Mouse (Mus musculus): ENCODE data around the gene Tgif2. TPM values are rescaled to one million over a fixed set of nuclear protein-coding genes. Genes with fewer than 3 reads are reported as not detected.
"Not testable (repeated sequence)": the region's sequence is repeated elsewhere in the genome, so short reads cannot be mapped to it uniquely, and the experiment has no call there.

Gene Tgif2
- polyA plus RNA-seq, 1 experiment from 2014 or later, result 85.1 TPM

- Histone ChIP-seq H3K9me3 (ENCODE audit: control insufficient read depth, low read length) (no peaks in the 10 kb centered on the region), H3K9ac (ENCODE audit: low read length) (no peak overlapping the region), H3K4me3 (ENCODE audit: low read depth, low read length) (no peak overlapping the region), H3K4me1 (ENCODE audit: control insufficient read depth, insufficient read depth, low read length) (no peaks in the 10 kb centered on the region), H3K36me3 (ENCODE audit: control insufficient read depth, insufficient read depth, low read length) (peaks cover 6% of the 10 kb centered on the region), H3K4me2 (ENCODE audit: low read depth) (no peak overlapping the region), H3K27me3 (ENCODE audit: control insufficient read depth, insufficient read depth, low read length) (no peaks in the 10 kb centered on the region), H3K27ac (ENCODE audit: low read depth, low read length) (no peak overlapping the region)
- WGBS, result 66% methylated on average over 9 of the region's 9 CpGs
- ATAC-seq (ENCODE audit: insufficient read depth, low FRiP score, low TSS enrichment) (no peak), DNase-seq (ENCODE audit: low spot score) (no peak)
These were observed 37.9 kb downstream of the Tgif2 start for GRCm38 (mm10) chr2:156877726-156878125.

GRCm38 (mm10) chr2:156879541-156879940 lies 39.7 kb downstream of the Tgif2 start:
- H3K4me1 ChIP-seq (ENCODE audit: control insufficient read depth, insufficient read depth, low read length), result no peaks in the 10 kb centered on the region
- H3K4me3 ChIP-seq (ENCODE audit: low read depth, low read length), result no peak overlapping the region
- ATAC-seq (ENCODE audit: insufficient read depth, low FRiP score, low TSS enrichment), result no peak
- DNase-seq (ENCODE audit: low spot score), result no peak
- no peak overlapping the region for H3K4me2 ChIP-seq (ENCODE audit: low read depth)
- peaks cover under 1% of the 10 kb centered on the region; the same call in 1 of the 2 replicates for H3K36me3 ChIP-seq (ENCODE audit: control insufficient read depth, insufficient read depth, low read length)
- no peak overlapping the region for H3K27ac ChIP-seq (ENCODE audit: low read depth, low read length)
- no peaks in the 10 kb centered on the region for H3K27me3 ChIP-seq (ENCODE audit: control insufficient read depth, insufficient read depth, low read length)
- WGBS, result 88% methylated on average over 3 of the region's 3 CpGs
- H3K9me3 ChIP-seq (ENCODE audit: control insufficient read depth, low read length), result no peaks in the 10 kb centered on the region
- no peak overlapping the region for H3K9ac ChIP-seq (ENCODE audit: low read length)

- 44% methylated on average over 10 of the region's 10 CpGs for WGBS
- DNase-seq (ENCODE audit: low spot score) (no peak), ATAC-seq (ENCODE audit: insufficient read depth, low FRiP score, low TSS enrichment) (no peak)
- Histone ChIP-seq H3K4me1 (ENCODE audit: control insufficient read depth, insufficient read depth, low read length) (no peaks in the 10 kb centered on the region), H3K4me2 (ENCODE audit: low read depth) (no peak overlapping the region), H3K27ac (ENCODE audit: low read depth, low read length) (no peak overlapping the region), H3K9ac (ENCODE audit: low read length) (no peak overlapping the region), H3K36me3 (ENCODE audit: control insufficient read depth, insufficient read depth, low read length) (no peaks in the 10 kb centered on the region), H3K4me3 (ENCODE audit: low read depth, low read length) (no peak overlapping the region), H3K9me3 (ENCODE audit: control insufficient read depth, low read length) (no peaks in the 10 kb centered on the region), H3K27me3 (ENCODE audit: control insufficient read depth, insufficient read depth, low read length) (no peaks in the 10 kb centered on the region)
These were observed 42.7 kb downstream of the Tgif2 start for GRCm38 (mm10) chr2:156882431-156883001.

GRCm38 (mm10) chr2:156884396-156885211 lies 44.8 kb downstream of the Tgif2 start:
- no peak overlapping the region for H3K4me2 ChIP-seq (ENCODE audit: low read depth)
- no peak for ATAC-seq (ENCODE audit: insufficient read depth, low FRiP score, low TSS enrichment)
- H3K27ac ChIP-seq (ENCODE audit: low read depth, low read length), result no peak overlapping the region
- no peaks in the 10 kb centered on the region for H3K36me3 ChIP-seq (ENCODE audit: control insufficient read depth, insufficient read depth, low read length)
- 87% methylated on average over 10 of the region's 10 CpGs for WGBS
- H3K4me1 ChIP-seq (ENCODE audit: control insufficient read depth, insufficient read depth, low read length), result no peaks in the 10 kb centered on the region
- H3K9me3 ChIP-seq (ENCODE audit: control insufficient read depth, low read length), result no peaks in the 10 kb centered on the region
- no peak for DNase-seq (ENCODE audit: low spot score)
- H3K9ac ChIP-seq (ENCODE audit: low read length), result no peak overlapping the region
- H3K27me3 ChIP-seq (ENCODE audit: control insufficient read depth, insufficient read depth, low read length), result no peaks in the 10 kb centered on the region
- no peak overlapping the region for H3K4me3 ChIP-seq (ENCODE audit: low read depth, low read length)

- WGBS, result 73% methylated on average over 2 of the region's 2 CpGs
- not testable (repeated sequence) for H3K27me3 ChIP-seq (ENCODE audit: control insufficient read depth, insufficient read depth, low read length); H3K4me3 ChIP-seq (ENCODE audit: low read depth, low read length); H3K4me1 ChIP-seq (ENCODE audit: control insufficient read depth, insufficient read depth, low read length); H3K27ac ChIP-seq (ENCODE audit: low read depth, low read length); DNase-seq (ENCODE audit: low spot score); ATAC-seq (ENCODE audit: insufficient read depth, low FRiP score, low TSS enrichment); H3K9ac ChIP-seq (ENCODE audit: low read length); H3K9me3 ChIP-seq (ENCODE audit: control insufficient read depth, low read length); H3K36me3 ChIP-seq (ENCODE audit: control insufficient read depth, insufficient read depth, low read length); H3K4me2 ChIP-seq (ENCODE audit: low read depth)
These were observed 45.9 kb downstream of the Tgif2 start for GRCm38 (mm10) chr2:156885666-156886065.

- ATAC-seq (ENCODE audit: insufficient read depth, low FRiP score, low TSS enrichment) (no peak), DNase-seq (ENCODE audit: low spot score) (no peak)
- Histone ChIP-seq H3K36me3 (ENCODE audit: control insufficient read depth, insufficient read depth, low read length) (no peaks in the 10 kb centered on the region), H3K4me1 (ENCODE audit: control insufficient read depth, insufficient read depth, low read length) (no peaks in the 10 kb centered on the region), H3K4me3 (ENCODE audit: low read depth, low read length) (no peak overlapping the region), H3K4me2 (ENCODE audit: low read depth) (no peak overlapping the region), H3K27ac (ENCODE audit: low read depth, low read length) (no peak overlapping the region), H3K9me3 (ENCODE audit: control insufficient read depth, low read length) (no peaks in the 10 kb centered on the region), H3K27me3 (ENCODE audit: control insufficient read depth, insufficient read depth, low read length) (no peaks in the 10 kb centered on the region), H3K9ac (ENCODE audit: low read length) (no peak overlapping the region)
- WGBS, result 73% methylated on average over 10 of the region's 10 CpGs
These were observed 46.4 kb downstream of the Tgif2 start for GRCm38 (mm10) chr2:156886084-156886631.

- 67% methylated on average over 6 of the region's 6 CpGs for WGBS
- Histone ChIP-seq H3K4me2 (ENCODE audit: low read depth) (no peak within 1 kb of the TSS), H3K9ac (ENCODE audit: low read length) (no peak within 1 kb of the TSS), H3K4me3 (ENCODE audit: low read depth, low read length) (no peak within 1 kb of the TSS), H3K36me3 (ENCODE audit: control insufficient read depth, insufficient read depth, low read length) (no peaks in the 10 kb centered on the region), H3K9me3 (ENCODE audit: control insufficient read depth, low read length) (no peaks in the 10 kb centered on the region), H3K4me1 (ENCODE audit: control insufficient read depth, insufficient read depth, low read length) (no peaks in the 10 kb centered on the region; the same call in 1 of the 2 replicates), H3K27ac (ENCODE audit: low read depth, low read length) (no peak within 1 kb of the TSS), H3K27me3 (ENCODE audit: control insufficient read depth, insufficient read depth, low read length) (no peaks in the 10 kb centered on the region)
- DNase-seq (ENCODE audit: low spot score) (no peak), ATAC-seq (ENCODE audit: insufficient read depth, low FRiP score, low TSS enrichment) (no peak)
These were observed 47.2 kb downstream of the Tgif2 start, which contains the start of gene Sla2 for GRCm38 (mm10) chr2:156887017-156887416. TSS of gene Sla2 (minus strand) at chr2:156887192.

GRCm38 (mm10) chr2:156888490-156888889 lies 48.7 kb downstream of the Tgif2 start:
- no peak overlapping the region for H3K27ac ChIP-seq (ENCODE audit: low read depth, low read length)
- DNase-seq (ENCODE audit: low spot score), result no peak
- no peak overlapping the region for H3K4me2 ChIP-seq (ENCODE audit: low read depth)
- no peaks in the 10 kb centered on the region; the same call in 1 of the 2 replicates for H3K4me1 ChIP-seq (ENCODE audit: control insufficient read depth, insufficient read depth, low read length)
- H3K9ac ChIP-seq (ENCODE audit: low read length), result no peak overlapping the region
- no peaks in the 10 kb centered on the region for H3K9me3 ChIP-seq (ENCODE audit: control insufficient read depth, low read length)
- WGBS, result 70% methylated on average over 3 of the region's 3 CpGs
- H3K4me3 ChIP-seq (ENCODE audit: low read depth, low read length), result no peak overlapping the region
- no peak for ATAC-seq (ENCODE audit: insufficient read depth, low FRiP score, low TSS enrichment)
- no peaks in the 10 kb centered on the region for H3K27me3 ChIP-seq (ENCODE audit: control insufficient read depth, insufficient read depth, low read length)
- H3K36me3 ChIP-seq (ENCODE audit: control insufficient read depth, insufficient read depth, low read length), result no peaks in the 10 kb centered on the region

All from neural tube, embryonic 11.5 days (tissue).